Mouse (Mus musculus) gastrocnemius, postnatal 36 days (tissue): ENCODE data around the gene Elmo1. TPM values are rescaled to one million over a fixed set of nuclear protein-coding genes. Genes with fewer than 3 reads are reported as not detected.

Experiments
- DNase-seq, 2 experiments: peaks; one replicate each; pipeline ENCODE4 v3.0.0; 2022
- intact Hi-C: fragments of 180-260 bp; cut with DNase I; formaldehyde crosslinking; loops from one replicate; pipeline ENCODE4 v1.15.1; 2025
- total RNA-seq, 2 experiments: library from RNA; stranded (reverse); gene quantifications; 2 replicates each; pipeline ENCODE4 v1.2.3; 2021

Elmo1 gene
- total RNA-seq, 2 experiments from 2014 or later: 4.3 to 5.2 TPM

DNA sequence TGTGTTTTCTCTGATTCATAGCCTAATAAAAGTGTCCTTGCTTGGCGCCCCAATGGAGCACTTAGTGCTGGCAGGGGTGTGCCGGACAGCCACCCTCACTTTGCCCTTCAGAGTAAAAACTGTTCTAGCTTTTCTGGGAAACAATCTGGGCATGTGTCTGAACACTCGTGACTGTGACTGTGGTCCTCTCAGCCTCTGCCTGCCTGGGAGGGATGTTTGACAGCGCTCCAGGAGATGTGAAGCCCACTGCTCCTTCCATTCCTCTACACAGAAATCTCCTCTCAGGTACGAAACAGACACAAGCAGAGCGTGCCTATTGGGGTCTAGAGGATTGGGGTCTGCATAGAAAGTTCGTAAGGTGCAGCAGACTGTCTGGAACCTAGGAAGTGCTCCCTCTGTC is 28.5 kb downstream of the Elmo1 start:
- intact Hi-C loops: no loop called here

DNA sequence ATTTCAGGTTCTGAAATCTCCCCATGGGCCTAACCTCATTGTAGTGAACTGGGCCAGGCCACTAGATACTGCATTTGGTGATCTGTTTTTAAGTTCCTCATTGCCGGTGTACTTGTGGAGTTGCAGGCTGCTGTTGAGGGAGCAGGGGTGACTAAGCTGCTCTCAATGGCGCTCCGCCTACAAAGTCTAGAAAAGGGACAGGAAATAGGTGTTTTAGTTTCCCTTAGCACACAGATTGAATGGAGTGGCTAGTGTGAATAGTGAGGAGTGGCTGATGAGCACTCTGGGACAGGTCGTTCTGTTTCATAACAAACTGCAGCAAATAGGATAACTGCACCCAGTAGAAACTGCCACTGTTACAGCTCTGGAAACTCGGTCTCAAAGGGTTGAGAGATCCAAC is 30.3 kb downstream of the Elmo1 start:
- no peak for DNase-seq

More for the DNA sequence above, 28.5 kb downstream of the Elmo1 start:
- DNase-seq: no peak

DNA sequence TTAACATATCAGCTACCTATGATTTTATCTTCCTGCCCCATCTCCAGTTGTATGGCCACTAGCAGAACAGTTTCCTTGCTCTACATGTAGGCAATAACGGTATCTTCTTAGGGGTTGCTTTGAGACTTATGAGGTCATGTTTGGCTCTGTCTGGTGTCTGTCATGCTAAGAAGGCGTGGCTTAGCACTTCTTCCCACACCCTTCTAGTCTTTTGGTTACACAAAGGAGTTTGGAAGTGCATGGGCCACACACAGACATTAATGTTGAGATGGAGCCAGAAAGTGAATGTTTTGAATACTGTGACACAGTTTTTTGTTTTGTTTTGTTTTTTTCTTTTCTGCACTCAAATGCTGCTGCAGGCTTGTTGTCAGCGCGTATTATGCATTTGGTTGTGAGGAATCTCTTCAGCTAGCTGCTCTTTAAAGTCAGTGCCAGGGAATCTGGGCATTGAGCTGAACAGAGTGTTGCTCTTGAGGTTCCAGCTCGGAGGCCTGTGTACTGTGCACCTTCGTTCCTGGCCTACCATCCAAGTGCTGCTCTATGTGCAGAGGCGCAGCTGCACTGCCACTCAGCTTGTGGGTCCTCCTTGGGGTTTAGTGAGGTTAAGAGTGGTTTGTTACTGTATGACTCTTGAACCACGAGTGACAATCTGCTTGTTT is 31.1 kb downstream of the Elmo1 start:
- DNase-seq: no peak
- intact Hi-C loops: no loop called here

More for the DNA sequence above, 30.3 kb downstream of the Elmo1 start:
- intact Hi-C loops: no loop called here

DNA sequence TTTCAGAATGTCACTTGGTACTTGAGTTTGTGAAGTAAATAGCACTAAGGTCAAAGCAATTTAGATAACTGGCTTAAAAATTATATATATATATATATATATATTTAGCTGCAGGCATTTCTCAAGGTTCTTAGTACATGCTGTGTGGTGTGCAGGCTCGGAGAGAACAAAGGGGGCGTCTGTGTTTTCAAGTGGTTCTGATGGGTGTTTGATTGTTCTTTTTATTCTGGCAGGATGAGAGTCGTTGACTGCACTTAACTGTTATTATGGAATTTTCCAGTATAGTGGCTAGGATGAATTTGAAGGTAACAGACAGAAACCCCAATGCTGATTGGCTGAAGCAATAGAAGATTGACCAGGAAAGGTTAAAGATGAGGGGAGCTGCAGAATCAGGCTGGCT is 33.6 kb downstream of the Elmo1 start:
- DNase-seq: no peak
- intact Hi-C loops: no loop called here

DNA sequence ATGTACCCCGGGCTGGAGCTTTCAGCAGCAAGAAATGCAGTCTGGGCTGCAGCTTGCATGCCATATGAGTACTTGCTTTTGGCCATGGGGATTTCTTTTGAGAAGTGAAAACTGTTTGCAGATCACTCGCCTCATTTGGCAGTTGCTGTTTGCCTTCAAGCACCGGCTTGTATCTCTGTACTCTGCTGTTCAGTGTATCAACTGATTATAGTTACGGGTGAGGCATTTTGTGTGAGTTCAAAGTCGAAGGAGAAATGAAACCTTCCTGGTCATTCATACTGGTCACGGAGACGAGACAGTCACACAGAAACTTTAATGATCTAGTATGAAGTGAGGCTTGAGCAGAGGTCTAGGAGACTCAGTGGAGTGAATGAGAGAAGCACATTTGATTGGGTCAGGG is 34.6 kb downstream of the Elmo1 start:
- no peak for DNase-seq
- intact Hi-C loops: no loop called here

DNA sequence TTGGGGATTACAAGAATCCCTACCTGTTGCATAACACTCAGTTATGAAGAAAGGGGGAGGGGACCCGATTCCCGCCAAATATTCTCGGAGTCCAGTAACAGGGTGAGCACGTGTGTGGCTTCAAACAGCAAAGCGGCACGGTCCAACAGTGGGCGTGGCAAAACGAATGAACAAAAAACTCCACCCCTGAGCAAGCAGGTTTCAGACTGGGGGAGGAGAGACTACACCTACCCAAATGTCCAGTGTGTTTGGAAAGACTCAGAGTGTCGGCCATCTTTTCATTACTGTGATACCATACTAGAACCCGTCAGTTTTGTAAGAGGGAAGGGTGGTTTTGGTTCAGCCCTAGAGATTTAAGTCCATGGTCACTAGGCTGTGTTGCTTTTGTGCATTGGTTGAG is 35.4 kb downstream of the Elmo1 start:
- no peak for DNase-seq
- intact Hi-C loops: no loop called here

DNA sequence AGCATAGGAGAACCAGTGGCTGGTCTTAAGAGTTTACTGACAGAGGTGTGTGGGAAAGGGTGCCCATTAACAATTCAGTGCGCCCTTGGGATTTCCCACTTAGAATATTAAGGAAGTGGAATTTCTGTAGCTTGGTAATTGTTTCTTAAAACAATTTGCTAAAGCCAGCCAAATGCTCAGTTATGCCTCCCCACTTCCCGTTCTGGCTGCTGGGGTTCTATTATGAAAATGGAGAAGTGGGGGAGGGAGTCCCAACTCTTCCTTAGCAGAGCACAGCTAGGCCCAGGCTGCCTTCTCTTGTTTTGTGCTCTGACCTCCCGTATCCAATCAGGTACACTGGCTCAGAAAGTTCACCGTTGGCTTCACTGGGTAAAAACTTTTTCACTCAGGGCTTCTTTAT is 37.2 kb downstream of the Elmo1 start:
- intact Hi-C loops: no loop called here
- no peak for DNase-seq

DNA sequence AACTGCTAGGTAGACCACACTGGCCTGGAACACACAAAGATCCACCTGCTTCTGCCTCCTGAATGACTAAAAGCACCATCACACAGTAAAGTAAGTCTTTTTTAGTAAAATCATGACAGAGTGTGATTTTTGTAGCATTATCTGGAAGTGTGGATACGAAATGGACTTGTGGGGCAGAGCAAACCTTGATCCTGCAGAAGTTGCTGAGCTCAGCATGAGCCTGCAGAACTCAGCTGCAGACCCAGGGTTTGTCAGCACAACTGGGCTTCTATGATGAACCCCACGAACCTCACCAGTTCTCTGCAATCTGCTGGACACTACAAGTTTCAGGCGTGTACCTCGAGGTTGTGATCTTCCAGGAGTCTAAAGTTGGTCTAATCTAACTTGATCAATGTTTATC is 37.7 kb downstream of the Elmo1 start:
- intact Hi-C loops: no loop called here
- no peak for DNase-seq

DNA sequence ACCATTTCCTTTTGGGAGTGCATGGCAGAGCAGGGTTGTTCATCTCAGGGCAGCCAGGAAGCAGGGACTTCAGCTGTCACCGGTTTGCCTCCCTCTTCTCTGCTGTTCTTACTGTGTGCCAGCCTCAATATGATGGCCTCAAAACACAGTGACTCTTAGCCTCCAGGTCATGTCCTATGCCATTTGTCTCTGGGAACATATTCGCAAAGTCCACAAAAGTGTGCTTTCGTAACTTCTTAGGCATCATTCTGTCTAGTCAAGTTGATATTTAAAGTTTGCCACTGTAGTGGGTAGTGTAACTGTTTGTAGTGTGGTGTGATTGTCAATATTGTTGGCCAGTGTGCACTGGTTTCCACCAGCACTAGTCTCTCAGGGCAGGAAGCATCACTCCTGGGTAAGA is 40.3 kb downstream of the Elmo1 start:
- intact Hi-C loops: no loop called here

DNA sequence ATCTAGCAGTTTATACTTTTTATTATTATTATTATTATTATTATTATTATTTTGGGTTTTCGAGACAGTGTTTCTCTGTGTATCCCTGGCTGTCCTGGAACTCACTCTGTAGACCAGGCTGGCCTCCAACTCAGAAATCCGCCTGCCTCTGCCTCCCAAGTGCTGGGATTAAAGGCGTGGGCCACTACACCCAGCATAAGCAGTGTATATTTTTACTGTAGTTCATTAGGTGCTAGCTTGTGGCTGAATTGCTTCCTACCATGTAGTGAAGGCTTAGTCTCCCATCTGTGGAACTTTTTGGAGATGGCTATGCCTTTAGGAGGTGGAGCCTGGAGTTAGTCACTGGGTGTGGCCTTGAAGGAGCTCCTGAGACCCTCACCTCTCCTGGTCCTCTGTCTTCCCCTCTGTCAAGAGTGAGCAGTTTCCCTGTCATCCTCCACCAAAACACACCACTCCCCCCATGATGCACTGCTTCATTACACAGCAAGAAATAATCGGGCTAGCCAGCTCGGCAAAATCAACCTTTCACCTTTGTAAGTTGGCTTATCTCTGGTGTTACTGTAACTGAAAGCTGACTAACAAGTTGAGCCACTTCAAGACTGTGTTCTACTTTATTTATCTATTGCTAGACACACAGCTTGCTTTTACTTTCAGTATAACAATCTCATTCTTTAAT is 41.1 kb downstream of the Elmo1 start:
- DNase-seq: no peak
- intact Hi-C loops: no loop called here

More for the DNA sequence above, 40.3 kb downstream of the Elmo1 start:
- DNase-seq: no peak

DNA sequence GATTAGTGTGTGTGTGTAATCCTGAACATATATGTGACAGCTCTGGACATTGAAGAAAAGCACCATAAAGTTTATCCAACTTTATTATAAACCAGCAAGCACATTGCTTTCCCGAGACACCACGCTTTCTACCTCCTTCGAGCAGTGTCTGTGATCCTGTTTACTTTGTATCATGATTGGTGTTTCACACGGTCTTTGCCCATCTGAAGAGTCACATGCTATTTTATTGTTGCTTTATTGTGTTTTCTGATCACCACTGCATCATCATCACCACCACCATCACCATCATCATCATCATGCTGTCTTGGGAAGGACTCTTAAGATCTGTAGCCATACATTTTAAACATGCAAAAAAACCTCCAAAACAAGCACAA is 41.6 kb downstream of the Elmo1 start:
- intact Hi-C loops: no loop called here

DNA sequence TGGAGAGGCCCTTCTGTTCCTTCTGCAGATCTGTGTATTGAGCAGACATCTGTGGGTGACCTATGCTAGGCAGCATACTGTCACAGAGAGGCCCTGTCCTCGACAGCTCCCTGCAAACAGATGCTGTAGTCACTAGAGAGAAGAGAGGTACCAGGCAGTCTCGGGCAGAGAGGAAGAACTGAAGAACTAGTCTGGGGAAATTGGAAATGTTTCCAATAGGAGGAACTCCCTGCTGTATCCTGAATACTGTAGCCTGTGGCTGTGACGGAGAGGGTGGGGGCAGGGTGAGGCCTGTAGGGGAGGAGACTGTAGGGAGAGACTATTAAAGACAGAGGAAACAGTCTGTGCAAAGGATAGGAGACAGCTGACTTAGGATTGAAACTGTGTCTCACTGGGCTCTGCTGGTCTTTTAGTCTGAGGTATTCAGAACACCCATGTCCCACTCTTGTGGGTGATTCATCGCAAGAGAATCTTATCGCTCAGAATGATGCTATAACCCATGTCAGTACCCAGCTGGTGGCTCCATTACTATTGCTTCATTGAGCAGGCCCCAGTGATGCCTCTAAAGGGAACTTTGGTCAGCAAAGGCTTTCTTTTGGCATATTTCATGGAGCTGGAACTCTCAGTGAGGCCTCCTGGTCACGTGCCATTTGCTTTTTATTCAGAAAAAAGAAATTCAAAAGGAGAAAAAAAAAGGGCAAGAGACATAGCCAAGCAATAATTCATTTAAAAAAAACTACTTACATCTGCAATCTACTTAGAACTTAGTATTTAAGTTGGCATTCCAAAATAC is 43.4 kb downstream of the Elmo1 start:
- intact Hi-C loops: no loop called here
- peak in 1 of 2 experiments; percentile 24 for DNase-seq

More for the DNA sequence above, 41.6 kb downstream of the Elmo1 start:
- no peak for DNase-seq

DNA sequence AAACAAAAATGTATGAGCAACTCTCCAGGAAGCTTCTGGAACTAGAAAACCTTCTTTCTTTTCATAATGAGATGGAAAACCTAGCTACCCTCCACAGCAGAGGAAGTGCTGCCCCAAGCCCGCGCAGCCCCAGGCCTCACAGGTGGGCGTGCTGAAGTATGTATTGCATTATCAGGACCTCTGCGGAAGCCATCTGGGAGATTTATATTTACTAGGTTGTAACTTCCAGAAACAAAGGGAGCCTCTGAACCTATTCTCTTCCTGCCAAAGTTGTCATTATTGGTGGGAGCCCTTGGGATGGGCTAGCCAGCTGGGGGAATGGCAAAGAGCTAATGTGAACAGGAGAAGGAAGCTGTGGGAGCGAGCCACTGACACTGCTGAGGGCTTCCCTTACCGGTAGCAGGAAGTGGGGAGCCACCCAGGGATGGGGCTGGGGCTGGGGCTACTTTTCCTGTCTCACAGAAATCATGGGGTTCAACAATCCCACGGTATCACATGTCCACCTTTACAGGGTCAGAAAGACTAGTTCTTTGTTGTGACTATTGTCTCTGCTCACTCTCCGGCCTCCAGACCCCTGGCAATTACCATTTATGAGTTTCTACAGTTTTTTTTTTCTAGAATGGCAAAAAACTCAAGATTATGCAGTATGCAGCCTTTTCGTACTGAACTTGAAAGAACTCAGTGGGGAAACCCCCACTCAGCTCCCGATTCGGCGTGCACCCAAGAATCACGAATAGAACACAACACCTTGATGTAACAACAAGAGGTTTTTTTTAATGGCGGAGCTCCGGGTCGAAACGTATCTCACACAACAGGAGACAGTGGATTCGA is 44.2 kb downstream of the Elmo1 start:
- intact Hi-C loops: no loop called here
- no peak for DNase-seq

DNA sequence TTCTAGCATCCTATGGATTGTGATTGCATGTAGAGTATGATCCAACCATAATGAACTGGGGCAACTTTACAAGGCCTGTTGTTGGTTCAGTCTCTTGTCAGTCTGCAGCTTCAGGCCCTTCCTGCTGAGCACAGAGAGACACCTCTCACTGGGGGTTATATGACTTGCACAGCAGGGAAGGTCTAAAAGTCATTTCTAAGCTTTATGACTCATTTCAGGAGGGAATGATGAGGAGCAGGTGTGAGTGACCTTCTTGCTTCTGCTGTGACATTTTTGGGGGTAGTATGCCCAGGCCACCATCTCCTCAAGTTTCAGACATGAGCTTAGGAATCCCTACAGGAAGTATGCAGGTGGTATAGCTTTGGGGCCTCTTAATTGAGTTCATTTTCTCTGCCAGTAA is 46.4 kb downstream of the Elmo1 start:
- DNase-seq: no peak
- intact Hi-C loops: no loop called here

DNA sequence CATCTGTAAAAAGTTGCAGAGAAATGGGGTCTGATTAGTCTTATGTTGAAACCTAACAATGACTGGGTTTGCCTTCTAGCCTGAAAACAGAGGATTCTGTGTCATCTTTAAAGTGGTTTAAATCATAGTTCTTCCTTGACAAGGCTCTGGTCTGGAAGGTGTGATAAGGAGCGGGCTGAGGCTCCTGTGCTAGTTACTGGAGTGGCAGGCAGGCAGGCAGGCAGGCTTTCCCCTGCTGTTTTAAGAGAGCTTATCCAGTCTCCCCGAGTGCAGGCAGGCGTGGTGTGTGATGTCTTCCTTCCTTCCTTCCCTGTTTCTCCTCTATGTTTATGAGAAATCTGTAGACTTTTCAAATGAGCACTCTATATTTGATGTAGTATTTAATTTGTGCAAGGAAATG is 48.1 kb downstream of the Elmo1 start:
- no peak for DNase-seq
- intact Hi-C loops: no loop called here

DNA sequence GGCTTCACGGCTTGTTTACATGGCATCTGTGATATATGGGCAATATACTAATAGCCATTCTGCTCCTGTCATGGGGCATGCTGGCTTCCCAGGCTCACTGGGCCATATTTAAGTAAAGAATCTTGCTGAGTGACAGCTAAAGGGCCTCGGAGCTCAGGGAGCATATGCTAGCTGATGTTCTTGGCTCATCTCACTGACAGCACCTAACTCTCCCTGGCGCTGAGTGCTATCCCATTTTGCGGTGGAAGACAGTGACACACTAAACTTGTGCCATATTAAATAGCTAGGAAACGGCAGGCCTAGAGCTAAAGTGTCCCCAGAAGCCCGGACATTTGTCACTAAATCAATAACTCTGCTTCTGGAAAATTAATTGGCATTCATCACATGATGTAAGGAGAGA is 48.7 kb downstream of the Elmo1 start:
- intact Hi-C loops: no loop called here

DNA sequence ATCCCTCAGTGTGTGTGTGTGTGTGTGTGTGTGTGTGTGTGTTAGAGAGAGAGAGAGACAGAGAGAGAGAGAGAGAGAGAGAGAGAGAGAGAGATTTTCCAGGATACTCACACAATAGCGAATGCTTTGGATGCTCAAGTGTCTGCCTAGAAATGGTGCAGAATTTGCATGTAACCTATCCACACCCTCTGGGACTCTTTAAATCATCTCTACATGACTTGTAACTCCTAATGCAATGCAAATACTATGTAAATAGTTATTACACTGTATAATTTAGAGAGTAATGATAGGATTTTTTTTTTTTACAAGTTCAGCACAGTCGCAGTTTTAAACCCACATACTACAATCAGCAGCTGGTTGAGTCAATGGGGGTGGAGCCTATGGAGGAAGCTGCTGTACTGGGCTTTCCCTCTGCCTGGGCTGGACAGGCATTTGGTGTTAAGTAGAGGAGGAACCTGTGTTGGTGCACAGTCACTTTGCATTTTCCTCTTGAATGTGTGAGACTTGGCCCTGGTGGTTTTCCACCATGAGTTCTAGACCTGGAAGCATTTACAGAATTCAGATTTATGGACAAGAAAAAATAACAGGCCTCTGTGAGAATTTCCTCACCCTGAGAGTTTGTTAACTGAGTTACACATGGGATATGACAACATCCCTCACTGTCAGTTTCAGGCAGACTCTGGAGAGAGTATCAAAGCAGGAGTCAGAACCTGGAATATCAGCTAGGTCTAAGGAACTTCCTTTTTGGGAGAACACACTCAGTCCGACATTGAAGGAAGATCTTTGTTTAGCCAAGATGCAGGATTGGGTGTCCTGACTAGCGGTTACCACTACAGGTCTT is 49.6 kb downstream of the Elmo1 start:
- DNase-seq: no peak
- intact Hi-C loops: no loop called here

More for the DNA sequence above, 48.7 kb downstream of the Elmo1 start:
- no peak for DNase-seq

DNA sequence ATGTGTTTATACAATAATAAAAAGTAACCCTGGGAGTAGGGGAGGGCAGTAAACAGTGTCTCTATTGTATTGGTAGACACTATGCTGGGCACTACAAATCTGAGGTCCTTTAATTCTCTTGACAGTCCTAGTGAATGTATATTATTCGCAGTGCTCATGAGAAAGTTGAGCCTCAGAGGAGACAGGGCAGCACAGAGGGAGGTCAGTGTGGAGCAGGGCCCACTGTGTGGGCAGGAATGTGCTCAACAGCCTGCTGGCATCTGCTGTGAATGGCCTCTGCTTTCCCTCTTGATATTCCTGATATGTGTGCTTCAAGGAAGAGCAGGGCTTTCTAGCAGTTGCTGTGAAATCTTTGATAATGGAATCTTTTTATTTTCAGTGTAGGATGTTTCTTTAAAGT is 52.2 kb downstream of the Elmo1 start:
- intact Hi-C loops: no loop called here
- no peak for DNase-seq

DNA sequence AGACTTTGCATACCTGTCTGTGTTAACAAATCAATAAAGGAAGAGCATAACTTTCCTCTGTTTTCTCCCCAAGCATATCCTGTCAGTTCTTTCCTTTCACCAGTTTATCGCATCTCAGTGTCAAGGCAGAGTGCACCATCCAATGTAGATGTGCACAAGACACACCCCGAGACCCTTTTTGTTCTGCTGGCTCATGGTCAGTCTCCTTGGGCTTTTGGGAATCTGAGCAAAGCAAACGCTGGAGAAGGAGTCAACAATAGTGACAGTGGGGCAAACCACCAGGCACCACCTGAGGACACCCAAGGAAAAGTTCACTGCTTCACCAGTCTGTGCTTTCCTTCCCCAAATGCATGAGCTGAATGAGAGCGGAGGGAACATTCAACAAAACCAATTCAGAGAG is 56.5 kb downstream of the Elmo1 start:
- DNase-seq: no peak
- intact Hi-C loops: no loop called here

DNA sequence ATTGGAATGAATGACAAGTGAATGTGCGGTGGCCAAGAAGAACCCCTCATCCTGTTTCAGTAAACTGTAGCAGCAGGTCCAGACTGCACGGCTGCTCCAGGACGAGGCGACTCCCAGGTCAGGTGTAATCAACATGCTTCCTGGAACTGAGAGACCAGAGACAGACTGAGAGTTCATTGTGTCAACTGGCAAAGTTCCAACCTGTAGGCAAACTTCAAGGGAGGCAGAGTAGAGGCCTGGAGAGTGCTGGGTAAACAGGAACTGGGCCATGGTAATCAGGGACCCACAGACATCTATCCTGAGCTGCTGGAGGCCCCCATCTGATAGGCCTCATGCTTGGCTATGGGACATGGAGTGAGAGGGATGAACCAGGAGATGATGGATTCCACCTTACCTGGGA is 57.3 kb downstream of the Elmo1 start:
- intact Hi-C loops: no loop called here
- no peak for DNase-seq
